Mouse (Mus musculus) naive thymus-derived CD4-positive, alpha-beta T cell, adult 2 months (primary cell): ENCODE data around the gene Trpm5.

Source experiments
- DNase-seq: peaks from one replicate; pipeline ENCODE4 v3.0.0-alpha.2; 2011; ENCODE audit warnings: low read depth

Gene Trpm5

DNA sequence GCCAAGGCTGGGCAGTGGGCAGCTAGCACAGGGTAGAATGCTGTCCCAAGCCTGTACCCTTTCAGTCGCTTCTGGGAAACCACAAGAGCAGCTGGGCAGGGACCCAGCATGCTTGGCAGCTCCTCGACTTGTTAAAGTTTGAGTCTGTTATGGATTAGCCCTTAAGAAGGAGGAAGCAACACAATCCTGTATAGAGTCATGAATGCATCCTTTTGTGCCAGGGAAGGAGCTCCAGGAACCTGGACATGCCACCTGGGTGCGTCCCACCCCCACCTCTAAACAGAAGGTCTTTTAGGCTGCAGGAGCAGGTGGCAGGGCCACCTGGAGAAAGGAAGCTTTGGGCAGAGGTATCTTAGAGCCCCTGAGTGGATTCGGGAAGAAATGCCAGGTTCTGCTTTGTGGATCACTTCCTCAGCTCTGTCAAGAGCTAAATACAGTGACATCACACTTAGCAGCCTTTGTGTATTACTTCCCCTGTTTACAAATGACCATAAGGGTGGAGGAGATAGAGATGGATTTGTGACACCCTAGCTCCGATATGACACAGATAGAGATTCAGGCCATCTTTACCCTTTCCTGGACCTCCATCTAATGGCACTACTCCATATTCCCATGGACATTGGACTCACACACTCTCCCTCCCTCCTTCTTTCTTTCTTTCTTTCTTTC is 35.1 kb downstream of the Trpm5 start:
- DNase-seq = no peak

DNA sequence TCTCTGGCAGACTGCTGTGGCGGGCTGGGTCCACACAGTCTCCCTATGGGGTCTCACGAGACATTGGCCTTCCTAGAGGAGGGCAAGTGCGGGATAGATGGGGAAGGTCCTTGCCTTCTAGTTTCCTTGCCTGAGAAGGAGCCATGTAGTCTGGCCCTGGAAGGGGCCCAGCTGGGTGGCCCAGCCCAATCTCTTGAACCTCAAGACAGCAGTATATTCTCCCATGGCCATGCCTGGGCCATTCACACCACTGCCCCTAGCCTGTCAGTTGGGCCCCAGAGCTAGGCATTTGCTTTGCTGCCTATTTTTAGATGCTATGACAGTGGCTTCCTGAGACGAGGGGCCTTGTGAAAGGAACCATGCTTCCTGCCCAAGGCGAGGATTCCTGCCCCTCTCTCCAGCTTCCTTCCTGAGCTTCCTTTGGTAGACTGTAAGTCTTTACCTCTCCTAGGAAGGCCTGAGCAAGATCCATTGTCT is 36.2 kb downstream of the Trpm5 start:
- no peak for DNase-seq

DNA sequence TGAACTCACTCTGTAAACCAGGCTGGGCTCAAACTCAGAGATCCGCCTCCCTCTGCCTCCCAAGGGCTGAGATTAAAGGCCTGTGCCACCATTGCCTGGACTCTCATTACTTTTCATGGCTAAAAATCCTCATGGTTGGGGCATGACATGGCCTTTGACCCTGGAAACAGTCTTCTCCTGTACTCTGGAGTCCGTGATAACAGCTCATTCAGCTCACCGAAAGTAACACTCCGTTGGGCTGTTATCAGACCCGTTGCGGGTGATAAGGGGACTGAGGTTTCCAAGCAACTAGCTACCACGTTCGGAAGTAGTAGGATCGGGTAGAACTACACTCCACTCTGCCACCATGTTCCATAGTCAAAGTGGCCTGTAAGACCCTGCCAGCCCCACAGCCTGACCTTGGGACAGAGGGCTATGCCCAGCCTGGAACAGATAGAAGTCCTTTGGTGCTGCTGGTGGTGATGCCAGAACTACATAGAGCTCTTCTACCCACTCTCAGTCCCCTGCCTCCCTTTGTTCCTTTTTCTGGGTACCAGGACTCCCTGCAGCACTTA is 36.7 kb downstream of the Trpm5 start:
- no peak for DNase-seq

DNA sequence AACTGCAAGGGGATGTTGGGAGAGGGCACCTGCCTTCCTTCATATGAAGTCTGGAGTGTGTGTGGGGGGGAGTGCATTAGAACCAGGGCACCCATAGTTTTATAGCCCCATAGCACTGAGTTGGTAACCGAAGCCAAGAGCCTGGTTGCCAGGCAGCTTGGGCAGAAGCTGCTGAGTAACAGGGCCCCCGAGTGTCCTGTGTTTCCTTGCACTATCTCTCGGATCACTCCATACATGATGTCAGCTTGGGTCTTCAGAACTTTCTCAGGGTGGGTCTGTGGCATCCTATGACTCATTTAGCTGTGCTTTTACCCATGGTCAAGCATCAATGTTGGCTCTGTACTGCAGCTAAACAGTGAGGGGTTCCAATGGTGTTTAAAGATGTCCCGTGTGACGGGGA is 37.4 kb downstream of the Trpm5 start:
- no peak for DNase-seq

DNA sequence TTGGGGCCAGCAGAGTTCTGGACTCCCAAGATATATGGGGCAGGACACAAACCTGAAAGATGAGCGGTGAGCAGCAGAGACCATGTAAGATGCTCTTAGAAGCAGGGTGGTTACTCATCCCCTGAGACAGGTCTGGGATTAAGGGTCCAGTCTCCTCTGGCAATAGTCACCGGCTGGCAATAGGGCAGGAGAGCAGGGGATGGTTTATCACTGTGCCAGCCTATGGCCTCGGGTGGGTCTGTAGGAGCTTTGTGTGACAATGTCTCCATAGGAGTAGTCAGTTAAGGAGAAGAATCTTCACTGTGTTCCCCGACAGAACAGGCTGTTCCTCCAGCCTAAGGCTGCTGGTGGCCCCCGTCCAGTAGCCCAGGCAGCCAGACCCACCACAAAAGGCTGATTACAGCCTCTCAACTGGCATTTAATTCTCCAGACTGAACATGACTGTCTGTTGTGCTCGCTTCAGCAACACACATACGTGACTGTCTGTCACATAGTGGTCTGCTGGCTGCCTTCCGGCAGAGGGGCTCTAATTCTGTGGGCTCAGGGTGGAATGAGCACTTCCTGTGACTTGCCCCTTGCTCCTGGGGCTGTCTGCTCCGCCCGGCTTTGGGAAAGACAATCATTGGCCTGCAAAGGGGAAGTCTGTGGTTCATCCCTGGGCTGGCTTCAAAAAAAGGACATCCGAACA is 38.8 kb downstream of the Trpm5 start:
- no peak for DNase-seq

DNA sequence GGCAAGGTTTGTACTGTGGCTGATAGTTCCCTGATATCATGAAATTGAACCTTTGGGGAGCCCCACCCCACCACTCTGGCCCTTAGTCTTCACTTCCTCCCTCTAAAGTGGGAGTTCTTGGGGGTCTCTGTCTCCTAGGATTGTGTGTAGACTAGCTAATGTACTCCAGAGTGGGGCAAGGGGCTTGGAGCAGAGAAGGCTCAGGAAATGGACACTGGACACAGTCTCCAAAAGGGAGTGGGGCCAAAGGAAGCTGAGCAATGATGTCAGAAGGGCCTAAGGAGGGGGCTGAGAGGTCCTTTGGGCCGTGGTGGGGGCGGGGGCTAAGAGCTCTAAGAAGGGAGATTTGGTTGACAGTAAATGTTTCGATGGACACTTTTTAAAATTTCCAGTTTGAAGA is 39.4 kb downstream of the Trpm5 start:
- no peak for DNase-seq

DNA sequence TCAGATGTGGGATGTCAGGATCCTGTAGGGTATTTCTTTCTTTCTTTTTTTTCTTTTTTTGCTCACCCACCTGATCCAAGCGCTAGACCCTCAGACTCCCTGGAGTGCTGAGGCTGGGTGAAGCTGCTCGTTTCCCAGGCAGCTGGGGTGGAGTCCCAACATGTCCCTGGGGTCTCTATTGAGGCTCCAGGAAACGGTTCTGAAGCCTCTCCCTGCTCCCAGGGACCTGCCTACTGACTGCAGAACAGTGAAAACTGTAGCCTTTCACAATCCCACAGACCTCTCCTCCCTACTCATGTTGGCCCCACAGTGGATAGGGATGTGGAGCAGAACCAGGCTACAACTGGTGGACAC is 39.9 kb downstream of the Trpm5 start:
- DNase-seq = no peak

DNA sequence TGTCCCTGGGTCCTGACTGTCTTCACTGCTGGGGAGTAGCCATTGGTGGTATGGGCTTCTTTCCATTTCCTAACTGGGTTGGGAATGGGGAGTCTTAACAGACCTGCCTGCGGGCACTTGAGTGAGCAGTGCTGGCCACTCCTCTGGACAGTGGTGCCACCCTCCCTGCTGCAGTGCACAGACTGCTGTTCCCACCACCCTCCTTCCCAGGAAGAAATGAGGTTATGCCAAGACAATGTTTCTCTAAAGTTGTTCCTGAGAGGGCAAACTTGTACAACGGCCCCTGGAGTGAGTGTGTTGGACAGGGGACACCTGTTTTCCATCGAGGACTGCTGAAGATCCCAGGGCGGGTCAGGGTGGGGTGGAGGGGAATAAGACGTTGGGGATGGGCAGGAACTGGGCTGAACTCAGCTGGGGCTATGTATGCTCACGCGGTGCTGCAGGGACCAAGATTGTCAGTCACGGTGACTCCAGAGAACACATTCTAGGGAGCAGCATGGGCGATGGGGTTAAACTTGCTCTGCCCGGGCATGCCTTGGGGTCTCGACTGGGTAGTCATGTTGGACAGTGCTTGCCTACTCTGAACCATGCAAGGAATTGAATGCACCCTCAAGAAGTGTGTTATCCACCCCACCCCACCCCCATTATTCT is 40.4 kb downstream of the Trpm5 start:
- no peak for DNase-seq

DNA sequence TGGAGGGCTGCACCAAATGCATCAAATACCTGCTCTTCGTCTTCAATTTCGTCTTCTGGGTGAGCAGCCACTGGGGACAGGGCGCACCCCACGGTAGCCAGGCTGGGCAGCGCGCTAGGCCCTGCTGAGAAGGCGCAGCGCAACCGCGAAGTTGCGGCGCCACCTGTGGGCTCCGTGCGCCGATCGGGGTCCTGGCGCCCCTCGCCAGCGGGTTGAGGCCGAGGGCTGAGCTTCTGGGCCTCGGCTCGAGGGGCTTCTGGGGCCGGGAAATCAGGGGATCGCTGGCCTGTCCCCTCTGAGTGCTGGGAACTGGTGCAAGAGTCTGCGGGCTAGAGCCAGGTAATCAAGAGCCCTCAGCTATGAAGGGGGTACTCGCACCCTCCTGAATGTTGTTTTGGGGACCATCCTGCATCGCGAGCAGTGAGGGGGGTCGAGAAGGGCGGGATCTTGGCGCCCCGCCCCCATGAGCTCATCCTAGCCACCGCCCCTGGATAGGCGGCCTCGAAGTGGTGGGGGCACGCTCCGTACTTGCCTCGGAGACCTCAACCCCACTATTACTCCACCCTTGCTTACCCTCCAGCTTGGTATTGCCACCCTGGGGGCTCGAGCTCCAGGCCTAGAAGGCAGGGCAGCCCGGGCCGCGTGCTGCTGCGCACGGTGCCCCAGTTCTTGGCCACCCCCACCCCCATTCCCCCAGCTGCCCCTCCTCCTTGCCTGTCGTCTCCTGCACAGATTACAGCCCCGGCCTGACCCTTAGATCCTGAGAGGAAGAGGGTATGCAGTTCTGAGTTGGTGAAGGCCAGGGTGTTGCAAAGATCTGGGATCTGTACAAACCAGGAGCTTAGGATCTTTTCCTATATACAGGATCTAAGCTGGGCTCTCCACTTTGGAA is 41.2 kb downstream of the Trpm5 start:
- DNase-seq = peak; percentile 54

DNA sequence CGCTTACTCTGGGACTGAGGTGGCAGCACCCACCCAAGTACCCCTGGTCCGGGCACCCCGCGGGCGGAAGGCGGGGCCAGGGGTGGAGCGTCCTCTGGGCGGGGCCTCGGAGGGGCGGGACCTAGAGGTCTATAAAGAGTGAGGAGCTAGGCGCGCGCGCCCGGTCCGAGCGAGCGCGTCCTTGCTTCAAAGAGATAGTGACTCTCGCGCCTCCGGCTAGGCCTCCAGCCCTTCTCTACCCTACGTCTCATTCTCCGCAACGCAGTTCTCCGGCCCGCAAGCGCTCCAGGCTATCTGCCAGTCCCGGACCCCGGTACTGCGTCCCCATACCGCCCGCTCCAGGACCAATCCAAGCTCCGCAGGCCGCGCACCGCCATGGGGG is 41.8 kb downstream of the Trpm5 start, which contains the start of gene Cd81:
Gene Cd81, plus strand, starts transcription at position 114 of the 382 bp plus-strand sequence.
- DNase-seq = peak; percentile 77

DNA sequence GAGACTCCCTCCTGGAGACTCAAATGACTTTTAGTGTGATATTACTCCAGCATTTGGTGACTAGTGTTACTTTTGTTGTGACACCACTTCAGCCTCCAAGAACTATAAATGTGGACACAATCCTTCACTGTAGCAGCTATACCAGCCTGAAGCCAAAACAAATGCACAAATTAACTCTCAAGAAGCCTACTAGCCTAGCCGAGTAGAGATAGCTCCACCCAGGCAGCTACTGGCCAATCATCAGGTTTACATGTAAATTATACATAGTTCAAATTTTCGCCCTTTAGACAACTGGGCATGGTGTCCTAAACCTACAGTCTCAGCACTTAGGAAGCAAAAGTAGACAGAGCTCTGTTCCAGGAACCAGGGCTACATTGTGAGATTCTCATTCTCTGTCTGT is 43.1 kb downstream of the Trpm5 start:
- DNase-seq = no peak

DNA sequence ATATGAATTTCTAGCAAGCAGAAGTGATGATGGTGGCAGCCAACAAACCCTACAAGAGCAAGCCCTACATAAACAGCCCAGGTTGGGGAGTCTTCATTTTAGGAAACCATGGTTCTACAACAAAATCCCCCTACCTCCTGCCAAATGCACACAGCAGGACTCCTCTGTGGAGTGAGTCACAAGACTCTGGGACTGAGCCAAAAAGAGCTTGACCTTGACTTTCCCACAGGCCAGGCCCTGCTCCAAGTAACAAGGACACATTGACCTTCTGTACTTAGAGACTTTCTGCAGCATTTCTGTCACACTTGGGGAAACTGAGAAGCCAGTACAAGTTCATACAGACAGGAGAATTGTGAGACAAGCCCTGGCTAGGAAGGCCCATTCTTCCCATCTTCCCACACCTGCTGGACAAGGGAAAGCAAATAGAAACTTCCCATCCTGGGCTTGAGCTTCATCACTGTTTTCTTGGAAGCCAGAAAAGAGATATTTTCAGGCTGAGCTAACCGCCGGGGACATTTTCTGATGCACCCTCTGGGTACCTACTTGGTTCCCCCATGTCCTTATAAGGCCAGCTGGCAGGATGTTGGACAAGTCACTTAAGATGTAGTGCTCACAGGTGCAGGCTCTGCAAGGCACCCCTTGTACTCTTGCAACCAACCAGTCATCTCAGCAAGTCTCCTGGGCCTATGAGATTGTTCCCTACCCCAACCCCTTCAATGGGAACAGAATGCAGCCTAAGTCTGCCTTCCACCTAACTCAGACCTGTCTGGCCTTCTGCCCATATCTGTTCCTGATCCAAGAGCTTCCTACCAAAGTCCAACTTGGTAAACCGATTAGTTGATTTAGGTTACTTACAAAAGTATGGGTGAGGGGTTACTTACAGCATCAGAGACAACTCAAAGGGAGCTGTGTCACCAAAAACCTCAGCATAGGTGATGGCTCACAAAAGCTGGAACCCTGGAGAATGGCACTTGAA is 44.3 kb downstream of the Trpm5 start:
- no peak for DNase-seq

DNA sequence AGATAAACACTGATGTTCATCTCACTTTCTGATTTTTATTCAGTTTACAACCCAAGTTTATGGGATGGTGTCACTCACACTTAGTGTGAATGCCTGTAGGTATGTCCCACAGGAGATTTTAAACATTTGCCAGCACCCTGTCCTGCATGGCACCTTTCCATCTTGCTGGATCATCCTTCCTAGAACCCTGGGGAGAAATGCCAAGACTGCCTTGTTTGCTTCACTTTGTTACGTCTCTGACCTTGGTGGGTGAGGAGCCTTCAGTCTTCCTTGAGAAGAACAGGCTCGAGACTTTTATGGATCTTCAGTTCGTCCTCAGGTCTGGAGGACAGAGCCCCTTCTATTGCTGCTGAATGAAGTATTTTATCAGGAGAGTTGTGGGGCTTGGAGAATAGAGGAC is 45.1 kb downstream of the Trpm5 start:
- no peak for DNase-seq

DNA sequence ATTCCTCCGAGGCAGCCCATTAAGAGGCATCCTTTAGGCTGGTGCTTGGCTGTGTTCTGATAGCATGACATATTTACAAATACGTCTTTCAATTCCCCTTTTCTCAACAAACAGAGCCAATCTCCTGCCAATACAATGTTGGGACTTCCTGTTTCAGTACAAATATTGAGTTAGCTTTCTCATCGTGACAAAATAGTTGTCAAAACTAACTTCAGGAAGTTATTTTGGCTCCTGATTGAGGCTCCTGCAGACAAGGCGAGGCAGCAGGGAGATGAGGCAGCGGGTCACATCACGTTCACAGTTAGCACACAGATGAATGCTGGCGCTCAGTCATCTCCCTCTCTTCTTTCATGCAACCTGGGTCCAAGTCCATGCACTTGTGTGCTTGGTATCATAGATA is 48.1 kb downstream of the Trpm5 start:
- no peak for DNase-seq

DNA sequence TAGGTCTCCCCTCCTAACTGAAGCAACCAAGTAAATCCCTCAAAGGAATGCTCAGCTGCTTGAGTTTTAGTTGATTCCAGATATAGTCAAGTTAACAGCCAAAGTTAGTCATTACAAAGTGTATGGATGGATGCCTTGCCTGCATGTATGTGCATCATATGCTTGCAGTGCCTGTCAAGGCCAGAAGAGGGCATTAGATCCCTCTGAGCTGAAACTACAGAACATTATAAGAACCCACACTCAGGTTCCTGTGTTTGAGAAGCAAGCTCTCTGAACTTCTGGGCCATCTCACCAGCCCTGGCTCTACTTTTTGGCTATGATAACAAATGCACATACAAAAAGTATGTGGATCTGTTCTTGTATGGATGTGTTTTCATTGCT is 49.6 kb downstream of the Trpm5 start:
- no peak for DNase-seq

DNA sequence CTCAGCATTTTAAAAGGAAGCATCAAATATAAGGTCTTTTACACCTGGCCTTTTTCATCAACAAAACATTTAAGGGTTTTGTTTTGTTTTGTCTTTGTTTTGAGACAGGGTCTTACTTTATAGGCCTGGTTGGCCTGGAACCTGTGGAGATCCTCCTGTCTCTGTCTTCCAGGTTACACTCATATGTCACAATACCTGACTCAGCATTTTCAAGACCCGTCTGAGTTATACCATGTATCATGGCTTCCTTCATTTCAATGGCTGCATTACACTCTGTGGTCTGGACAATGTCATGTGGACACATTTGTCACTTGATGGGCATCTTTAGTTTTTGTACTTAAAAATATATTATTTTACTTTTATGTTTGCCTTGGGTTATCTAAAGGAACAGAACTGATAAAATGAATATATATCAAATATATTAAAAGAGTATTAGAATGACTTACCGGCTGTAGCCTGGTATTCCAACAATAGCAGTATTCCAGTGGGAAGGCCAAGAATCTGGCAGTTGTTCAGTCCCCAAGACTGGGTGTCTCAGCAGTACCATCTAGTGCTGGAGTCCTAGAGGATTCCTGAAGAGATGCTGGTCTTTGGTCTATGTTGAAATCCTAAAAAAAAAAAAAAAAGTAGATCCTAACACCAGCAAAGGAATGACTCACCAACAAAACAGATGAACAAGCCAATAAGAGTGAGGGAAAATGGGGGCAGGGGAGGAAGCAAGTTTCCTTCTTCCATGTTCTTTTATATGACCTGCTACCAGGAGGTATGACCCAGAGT is 50.2 kb downstream of the Trpm5 start:
- no peak for DNase-seq

DNA sequence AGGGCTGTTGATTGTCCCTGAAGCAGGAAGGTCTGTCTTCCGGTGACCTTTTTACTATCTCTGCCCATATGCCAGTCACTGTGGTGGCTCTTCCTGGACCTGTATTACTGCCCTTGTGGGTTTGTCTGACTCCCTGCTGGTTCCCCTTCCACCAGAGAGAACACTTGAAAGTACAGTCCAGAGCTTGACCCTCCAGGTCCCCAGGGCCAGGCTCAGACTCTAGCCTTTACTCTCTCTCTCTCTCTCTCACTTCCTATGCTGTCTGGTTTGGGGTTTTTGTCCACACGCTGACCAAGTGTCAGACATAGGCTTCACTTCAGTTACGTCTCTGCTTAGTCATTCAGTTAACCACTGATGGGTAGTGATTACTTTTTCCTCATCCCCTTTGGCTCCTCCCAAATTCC is 51.5 kb downstream of the Trpm5 start:
- DNase-seq = no peak

DNA sequence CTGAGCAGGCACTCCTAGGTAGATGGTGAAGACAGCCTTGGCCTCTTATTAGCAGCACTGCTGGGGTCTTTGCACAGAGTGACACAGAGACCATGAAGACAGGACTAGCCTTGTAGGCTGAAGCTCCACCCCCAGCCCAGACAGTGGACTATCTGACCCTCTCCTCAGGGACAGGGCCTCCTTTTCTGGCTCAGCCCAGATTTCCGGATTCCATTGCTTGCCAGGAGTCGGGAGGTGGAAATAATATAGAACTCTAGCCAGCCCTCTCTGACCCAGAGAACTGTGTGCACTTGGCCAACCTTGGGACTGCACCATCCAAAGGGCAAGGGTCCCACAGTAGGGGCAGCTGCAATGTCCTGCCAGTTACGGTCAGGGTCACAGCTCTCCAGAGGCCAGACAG is 52.4 kb downstream of the Trpm5 start:
- DNase-seq = no peak

DNA sequence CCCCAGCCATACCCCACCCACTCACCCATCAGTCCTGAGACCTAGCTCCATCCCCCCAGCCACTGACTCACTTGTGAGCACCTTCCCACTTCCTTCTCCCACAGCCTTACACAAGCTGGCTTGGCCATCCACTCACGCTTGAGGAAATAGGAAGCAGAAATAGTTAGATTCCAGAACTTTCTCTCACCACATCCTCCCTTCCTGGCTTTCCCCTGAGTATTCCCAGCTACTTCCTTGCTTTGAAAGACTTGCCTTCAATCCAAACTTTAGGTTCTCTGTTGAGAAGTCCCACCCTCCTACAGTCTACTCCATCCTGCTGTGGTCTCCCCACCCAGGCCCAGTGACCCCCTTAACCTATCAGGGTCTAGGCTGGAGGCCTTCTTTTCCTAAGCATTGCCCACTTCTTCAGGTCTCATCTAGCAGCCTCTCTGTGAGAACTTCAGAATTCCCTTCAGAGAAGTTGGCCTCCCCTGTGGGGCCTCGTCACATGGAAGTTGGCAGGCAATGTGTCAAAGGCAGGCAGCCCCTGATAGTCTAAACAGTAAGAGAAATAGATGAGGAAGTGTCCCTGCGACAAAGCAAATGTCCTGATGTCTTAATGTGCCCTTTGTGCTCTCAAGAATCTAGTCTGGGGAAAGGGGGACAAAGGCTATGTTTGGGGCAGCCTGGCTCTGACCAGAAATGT is 53.2 kb downstream of the Trpm5 start:
- no peak for DNase-seq

DNA sequence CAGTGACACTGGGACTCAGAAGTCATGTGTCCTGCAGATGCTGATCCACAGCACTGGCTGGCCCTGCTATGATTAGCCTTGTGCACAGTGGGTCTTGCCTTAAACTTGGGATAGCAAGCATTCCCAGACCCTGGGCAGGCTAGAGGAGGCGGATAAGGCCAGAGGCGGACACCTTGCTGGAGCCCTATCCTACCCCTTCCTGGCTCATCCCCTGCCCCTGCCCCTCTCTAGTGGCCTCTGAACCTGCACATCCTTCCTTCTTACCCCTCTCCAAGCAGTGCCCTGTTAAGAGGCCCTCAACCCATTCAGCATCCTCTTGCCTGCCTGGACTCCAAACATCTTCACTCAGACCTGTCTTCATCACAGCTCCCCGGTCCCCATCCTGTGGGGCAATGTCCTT is 53.9 kb downstream of the Trpm5 start:
- DNase-seq = no peak
